Mouse (Mus musculus) thymus, postnatal 25 days (tissue): ENCODE measurements around the gene Sox21.

Source experiments
- DNase-seq: peaks from one replicate; pipeline ENCODE4 v3.0.0; 2022

The Sox21 gene

DNA sequence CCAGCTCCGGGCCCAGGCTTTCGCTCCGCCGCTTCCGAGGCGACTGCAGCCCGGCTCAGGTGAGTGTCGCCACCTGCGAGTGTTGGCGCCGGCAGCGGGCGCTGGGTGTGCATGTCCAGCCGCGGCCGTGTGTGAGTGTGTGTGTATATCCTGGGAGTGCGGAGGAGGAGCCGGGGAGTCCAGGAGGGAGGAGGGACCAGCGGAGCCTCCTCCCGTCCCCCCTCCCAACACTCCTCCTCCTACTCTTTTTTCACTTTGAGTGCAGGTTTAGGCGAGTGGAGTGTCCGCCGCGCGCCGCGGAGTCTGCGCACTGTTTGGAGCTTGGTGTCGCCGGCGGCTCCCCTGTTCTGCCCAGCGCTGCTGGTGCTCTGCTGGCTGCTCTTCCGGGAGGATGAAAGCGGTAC lies at the start of gene Sox21:
Gene Sox21 (minus strand): TSS at position 145 of the 404 bp plus-strand sequence.
- DNase-seq: peak; percentile 16

- DNase-seq: no peak
Observed at GRCm38 (mm10) chr14:118286096-118286495, 49.3 kb upstream of the Sox21 start.

GRCm38 (mm10) chr14:118282917-118283316 lies 46.1 kb upstream of the Sox21 start:
- DNase-seq: no peak

- no peak for DNase-seq
Observed at GRCm38 (mm10) chr14:118282272-118282671, 45.4 kb upstream of the Sox21 start.

GRCm38 (mm10) chr14:118277704-118278498 lies 41.1 kb upstream of the Sox21 start:
- no peak for DNase-seq

DNA sequence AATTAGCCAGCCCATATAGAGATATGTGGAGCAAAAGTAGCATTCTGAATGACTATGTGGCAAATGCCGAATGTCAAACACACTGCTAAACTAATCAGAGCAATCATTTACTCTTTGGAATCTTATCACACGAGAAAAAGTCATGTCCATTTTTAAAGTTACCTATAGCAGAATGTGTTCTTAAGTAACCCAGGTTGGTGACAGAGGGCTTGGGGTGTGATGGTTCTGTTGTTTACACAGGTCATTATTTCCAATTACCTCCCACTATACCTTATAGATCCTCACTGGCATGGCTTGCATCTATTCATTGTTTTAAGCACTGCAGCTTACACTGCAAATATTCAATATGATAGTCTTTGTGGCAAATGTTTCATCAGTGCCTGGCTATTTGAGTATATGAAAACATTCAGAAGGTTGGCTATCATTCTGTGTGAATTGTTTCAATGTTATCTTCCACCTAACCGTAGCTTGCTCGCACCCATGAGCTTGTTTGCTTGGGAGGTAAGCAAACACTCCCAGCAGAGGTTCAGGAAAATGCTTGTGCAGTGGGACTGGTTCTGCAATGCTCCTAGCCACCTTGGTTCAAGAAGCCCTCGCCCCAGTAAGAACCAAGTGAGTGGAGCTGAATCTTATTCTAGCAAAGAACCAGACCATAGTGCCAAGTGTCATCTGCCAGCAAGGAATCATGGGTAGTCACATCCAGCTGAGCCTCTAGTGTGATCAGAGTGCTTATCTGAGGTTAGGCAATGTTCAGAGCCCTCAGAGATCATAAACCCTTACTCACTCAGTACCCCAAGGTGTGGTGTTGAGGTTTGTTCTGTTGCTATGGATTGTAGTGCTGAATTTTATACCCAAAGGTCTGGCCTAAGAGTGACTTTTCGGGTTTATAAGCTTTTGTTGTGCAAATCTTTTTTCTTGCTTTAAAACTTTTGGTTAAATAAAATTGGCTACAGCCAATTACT lies 36.0 kb upstream of the Sox21 start:
- no peak for DNase-seq

DNA sequence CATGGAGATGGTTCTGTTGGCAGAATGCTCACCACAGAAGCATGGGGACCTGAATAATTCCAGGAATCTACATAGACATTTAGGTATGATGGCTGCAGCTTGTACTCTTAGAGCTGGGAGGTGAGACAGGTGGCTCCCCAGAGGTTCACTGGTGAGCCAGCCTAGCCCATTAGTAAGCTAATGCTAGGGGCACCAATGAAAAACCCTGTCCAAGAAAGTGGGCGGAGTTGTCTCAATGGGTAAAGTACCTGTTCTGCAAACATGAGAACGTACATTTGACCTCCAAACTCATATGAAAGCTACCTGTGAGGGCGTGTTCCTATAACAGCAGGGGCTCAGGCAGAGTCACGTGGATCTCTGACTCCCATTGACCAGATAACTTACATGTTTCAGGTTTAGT lies 32.0 kb upstream of the Sox21 start:
- no peak for DNase-seq

GRCm38 (mm10) chr14:118266660-118267059 lies 29.8 kb upstream of the Sox21 start, which contains the start of gene Gm9376:
Gene Gm9376, plus strand, starts transcription at chr14:118266960.
- no peak for DNase-seq

- no peak for DNase-seq
Observed at GRCm38 (mm10) chr14:118253381-118253780, 16.6 kb upstream of the Sox21 start.

DNA sequence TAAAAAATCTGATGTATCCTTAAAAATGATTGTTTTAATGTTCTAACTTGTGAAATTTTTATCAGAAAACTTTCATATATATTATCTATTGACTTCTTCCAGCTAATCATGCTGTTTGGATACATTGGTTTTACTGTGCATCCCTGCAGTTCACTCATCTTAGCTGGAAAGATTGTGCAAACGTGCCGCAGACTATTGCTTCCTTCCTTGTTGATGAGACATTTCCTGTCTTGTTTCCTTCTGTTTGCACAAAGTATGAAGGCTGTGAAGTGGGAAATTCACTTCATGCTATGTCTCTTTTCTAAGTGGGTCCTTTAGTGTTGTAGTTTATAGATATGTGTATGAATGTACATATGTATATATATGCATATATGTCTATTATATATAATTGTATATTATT lies 4.6 kb upstream of the Sox21 start:
- no peak for DNase-seq

- no peak for DNase-seq
Observed at GRCm38 (mm10) chr14:118239351-118239750, 2.5 kb upstream of the Sox21 start.

- no peak for DNase-seq
Observed at GRCm38 (mm10) chr14:118237786-118238185, 956 bp upstream of the Sox21 start.

DNA sequence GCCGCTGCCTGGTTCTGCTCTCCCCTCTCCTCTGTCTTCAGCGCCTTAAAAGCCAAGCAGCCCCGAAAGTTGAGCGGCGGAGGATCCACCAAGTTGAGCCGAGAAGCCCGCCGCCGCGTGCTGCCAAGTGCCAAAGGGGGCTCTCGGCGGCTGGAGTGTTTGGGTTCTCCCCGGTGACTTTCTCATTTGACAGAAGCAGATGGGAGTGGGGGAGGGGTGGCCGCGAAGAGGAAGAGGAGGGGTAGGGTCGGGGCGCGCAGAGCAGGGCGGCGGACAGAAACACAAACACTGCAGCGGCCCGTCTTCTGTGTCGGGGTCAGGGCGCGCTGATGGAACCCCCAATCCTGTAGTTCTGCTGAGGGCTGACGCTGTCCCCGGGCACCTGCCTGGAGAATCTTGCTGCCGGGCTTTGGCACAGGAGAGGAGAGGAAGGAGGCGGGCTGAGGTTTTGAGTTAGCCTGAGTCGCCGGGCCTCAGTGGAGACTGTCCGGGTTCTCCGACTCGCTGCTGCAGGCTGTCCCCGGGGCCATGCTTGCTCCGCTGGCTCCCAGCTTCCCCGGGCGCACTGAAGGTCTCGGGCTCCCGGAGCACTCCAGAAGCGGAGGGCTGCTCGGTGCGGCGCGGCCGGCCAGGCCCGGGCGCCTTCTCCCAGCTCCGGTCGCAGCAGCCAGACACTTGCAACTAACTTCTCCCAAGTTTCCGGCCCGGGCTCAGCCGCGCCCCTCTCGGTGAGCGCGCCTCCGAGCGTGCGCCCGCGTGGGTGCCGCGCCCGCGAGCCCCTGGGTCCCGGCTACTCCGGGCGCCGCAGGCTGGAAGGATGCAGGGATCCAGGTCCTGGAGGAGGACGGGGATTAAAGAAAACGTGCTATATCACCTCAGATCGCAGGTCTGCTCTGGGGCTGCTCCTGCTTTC lies 601 bp downstream of the Sox21 start:
- peak; percentile 23 for DNase-seq

- peak; percentile 14 for DNase-seq
Observed at GRCm38 (mm10) chr14:118235361-118235972, 1.4 kb downstream of the Sox21 start.

- peak; percentile 14 for DNase-seq
Observed at GRCm38 (mm10) chr14:118234541-118235210, 2.2 kb downstream of the Sox21 start.

DNA sequence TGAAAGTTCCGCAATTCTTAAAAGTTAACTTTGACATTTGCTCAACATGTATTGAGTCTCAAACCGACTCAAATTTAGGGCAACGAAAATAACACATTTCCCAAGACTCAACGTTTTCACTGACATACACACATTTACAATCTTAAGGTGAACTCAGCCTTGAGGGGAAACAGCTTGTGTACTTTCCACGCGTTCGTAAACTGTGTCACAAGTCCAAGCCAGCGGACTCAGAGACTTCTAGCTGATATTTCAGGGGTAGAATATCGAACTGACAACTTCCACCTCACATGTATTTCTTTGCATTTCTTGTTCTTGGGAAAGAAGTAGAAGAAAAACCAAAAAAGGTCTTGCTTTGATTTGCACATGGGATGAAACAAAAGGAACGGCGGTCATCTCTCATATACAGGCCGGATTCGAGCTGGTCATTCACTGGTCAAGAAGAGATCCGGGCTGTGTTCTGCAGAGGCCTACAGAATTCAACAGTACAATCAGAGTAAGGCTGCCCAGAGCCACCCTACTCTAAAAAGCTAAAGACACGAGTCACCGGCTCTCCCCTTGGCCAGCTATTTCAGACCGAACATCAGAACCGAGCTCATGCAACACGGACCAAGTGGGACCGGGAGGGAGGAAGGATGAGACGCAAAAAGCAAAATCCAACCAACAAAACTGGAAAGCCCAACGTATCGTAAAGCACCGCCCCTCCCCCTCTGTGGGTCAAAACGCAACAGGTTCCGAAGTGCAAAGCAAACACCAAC lies 2.9 kb downstream of the Sox21 start:
- DNase-seq: no peak

- DNase-seq: no peak
Observed at GRCm38 (mm10) chr14:118232381-118232970, 4.4 kb downstream of the Sox21 start.

DNA sequence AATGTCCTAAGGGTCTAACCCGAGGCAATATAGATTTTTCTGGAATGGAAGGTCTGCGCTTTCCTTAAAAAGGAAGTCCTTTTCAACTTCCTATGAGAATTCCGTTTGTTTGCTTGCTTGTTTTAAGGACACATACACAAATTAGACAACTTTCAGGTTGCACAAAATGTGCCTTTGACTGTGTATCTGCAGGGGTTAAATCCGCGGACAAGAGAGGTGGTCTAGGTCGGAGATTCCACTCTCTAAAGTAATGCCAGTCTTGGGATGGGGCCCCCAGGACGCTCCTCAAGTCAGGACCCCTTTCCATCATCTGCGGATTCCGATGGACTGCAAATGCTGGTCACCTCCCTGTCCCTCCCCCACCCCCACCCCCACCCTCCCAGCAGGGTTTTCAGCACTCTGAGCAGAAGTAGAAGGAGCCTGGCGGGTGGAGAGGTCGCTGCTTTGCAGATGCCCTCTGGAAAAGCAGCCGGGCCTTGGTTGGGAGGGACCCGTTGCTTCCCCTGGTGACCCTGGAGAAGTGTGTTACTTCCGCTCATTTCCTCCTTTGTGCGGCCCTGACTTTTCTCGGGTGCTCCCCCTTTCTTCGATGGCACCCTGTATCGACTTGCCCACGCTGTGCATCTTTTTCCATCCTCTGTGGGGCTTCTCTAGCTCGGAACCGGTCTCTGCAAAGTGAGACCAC lies 10.2 kb downstream of the Sox21 start:
- no peak for DNase-seq

DNA sequence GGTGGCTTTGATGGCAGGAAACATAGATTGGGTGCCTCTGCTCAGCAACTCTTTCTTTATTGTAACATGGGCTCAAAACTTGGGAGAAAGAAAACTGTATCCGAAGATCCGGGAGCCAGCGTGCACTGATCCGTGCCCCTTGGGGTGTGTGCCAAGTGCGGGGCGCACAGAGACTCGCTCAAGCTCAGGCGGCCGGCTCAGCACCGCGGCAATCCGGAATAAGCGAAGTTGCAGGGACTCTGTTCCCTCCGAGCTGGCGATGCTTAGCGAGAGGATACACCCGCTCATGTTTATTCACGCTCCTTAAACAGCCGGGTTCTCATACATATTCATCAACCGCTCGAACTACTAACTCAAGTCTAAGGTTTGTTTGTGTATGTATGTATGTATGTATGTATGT lies 10.9 kb downstream of the Sox21 start:
- DNase-seq: no peak
